In the genomic region with DNA sequence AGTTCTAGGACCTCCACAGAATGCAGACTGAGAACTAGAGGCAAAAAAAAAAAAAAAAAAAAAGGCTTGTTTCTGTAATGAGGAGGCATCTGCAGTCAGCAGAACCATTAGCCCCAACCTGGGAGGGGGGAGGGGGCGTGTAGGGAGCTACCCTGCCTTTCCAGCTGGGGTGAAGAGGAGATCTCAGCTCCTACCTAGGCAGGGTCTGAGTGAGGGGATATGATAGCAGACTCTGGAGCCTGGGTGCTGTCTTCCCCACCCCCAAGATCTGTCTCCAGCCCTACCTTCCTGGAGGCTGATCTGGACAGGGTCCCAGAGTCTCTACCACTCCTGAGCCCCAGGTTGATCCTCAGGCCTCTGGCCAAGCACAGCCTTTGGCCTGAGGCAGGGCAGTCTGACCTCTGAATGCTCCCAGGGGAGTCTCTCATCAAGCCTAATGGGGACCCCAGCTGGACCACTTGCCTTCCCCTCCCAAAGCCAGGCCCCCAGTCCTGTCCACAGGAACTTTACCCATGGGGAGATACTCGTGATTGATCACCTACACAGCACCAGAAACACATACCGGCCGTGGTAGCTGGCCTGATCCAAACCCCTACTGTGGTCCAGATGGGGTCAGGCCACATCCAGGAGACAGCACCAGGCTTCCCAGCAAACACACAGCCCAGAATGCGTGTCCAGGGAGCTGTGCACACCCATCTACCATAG, we compare ENCODE assay signal across 15 mouse cellular contexts. TPM values are rescaled to one million over a fixed set of nuclear protein-coding genes. Genes with fewer than 3 reads are reported as not detected.
DNase-seq lines count a peak whose midpoint lies in the region; ATAC-seq and TF ChIP-seq lines count a peak whose summit lies in the region.
"Had no signal": no experiment of that assay in that cellular context is flagged by ENCODE, and none has a peak within 500 bp of the region (broad histone marks: within the 10 kb centered on the region; RNA-seq: fewer than 3 reads in every experiment).

No protein-coding gene starts in this region.

- no peak overlapping the region for H3K4me3 ChIP-seq in ES-Bruce4 (ENCODE audit: low read depth, low read length)
- H3K4me3 ChIP-seq in forebrain, postnatal 0 days (ENCODE audit: low read depth, low read length), result no peak overlapping the region
- no peak overlapping the region for H3K4me3 ChIP-seq in midbrain, embryonic 11.5 days (ENCODE audit: low read depth, low read length)
- H3K4me3 ChIP-seq: intestine, embryonic 15.5 days; liver, embryonic 15.5 days; myocyte had no signal

- no peaks in the 10 kb centered on the region for H3K27me3 ChIP-seq in ES-Bruce4 (ENCODE audit: control insufficient read depth, insufficient read depth, low read length, poor library complexity, severe bottlenecking)
- H3K27me3 ChIP-seq in forebrain, postnatal 0 days (ENCODE audit: insufficient read depth, low read length), result no peaks in the 10 kb centered on the region
- H3K27me3 ChIP-seq in midbrain, embryonic 11.5 days (ENCODE audit: control insufficient read depth, insufficient read depth, low read length), result no peaks in the 10 kb centered on the region
- H3K27me3 ChIP-seq: intestine, embryonic 15.5 days had no signal

- TF ChIP-seq POLR2A in ES-Bruce4 (IDR thresholded peaks at IDR 0.05; ENCODE audit: insufficient read depth, low read length), result peak; percentile 40

- TF ChIP-seq CTCF in ES-Bruce4 (IDR thresholded peaks at IDR 0.05; ENCODE audit: low read depth, low read length), result no peak
- no peak for TF ChIP-seq CTCF in forebrain, postnatal 0 days (IDR thresholded peaks at IDR 0.05; ENCODE audit: low read depth)

- peaks cover 14% of the 10 kb centered on the region for H3K4me1 ChIP-seq in ES-Bruce4 (ENCODE audit: control insufficient read depth, insufficient read depth, low read length)
- peaks cover 8% of the 10 kb centered on the region for H3K4me1 ChIP-seq in forebrain, postnatal 0 days (ENCODE audit: insufficient read depth)
- peaks cover 55% of the 10 kb centered on the region for H3K4me1 ChIP-seq in midbrain, embryonic 11.5 days (ENCODE audit: control insufficient read depth, insufficient read depth, low read length)

- ATAC-seq in forebrain, postnatal 0 days, result no peak
- ATAC-seq in midbrain, embryonic 11.5 days (ENCODE audit: low FRiP score), result peak; percentile 12; the same call in 1 of the 2 replicates
- ATAC-seq in inflammation-experienced regulatory T-cells, adult 6 months, result no peak
- ATAC-seq: intestine, embryonic 15.5 days had no signal

- WGBS in forebrain, postnatal 0 days, result 24% methylated on average over 5 of the region's 5 CpGs
- 10% methylated on average over 5 of the region's 5 CpGs for WGBS in midbrain, embryonic 11.5 days

- no peak overlapping the region for H3K9ac ChIP-seq in ES-Bruce4 (ENCODE audit: low read depth, poor library complexity, severe bottlenecking)
- 0 out of 2 replicates have a peak overlapping the region, but pooled peaks have one; percentile 22 for H3K9ac ChIP-seq in forebrain, postnatal 0 days
- peak overlapping the region; percentile 60 for H3K9ac ChIP-seq in midbrain, embryonic 11.5 days (ENCODE audit: low read length)
- H3K9ac ChIP-seq: intestine, embryonic 15.5 days; liver, embryonic 15.5 days had no signal

- H3K27ac ChIP-seq in ES-Bruce4 (ENCODE audit: insufficient read depth, low read length), result no peak overlapping the region
- H3K27ac ChIP-seq in forebrain, postnatal 0 days (ENCODE audit: low read depth, low read length), result peak overlapping the region; percentile 80
- H3K27ac ChIP-seq in midbrain, embryonic 11.5 days (ENCODE audit: low read depth, low read length), result peak overlapping the region; percentile 99
- H3K27ac ChIP-seq: intestine, embryonic 15.5 days; liver, embryonic 15.5 days had no signal

- H3K4me2 ChIP-seq in forebrain, postnatal 0 days (ENCODE audit: low read depth), result no peak overlapping the region
- peak overlapping the region; percentile 26; the same call in 1 of the 2 replicates for H3K4me2 ChIP-seq in midbrain, embryonic 11.5 days
- H3K4me2 ChIP-seq: intestine, embryonic 15.5 days; liver, embryonic 15.5 days had no signal

- H3K9me3 ChIP-seq in ES-Bruce4 (replicated peaks; ENCODE audit: control insufficient read depth, insufficient read depth, low read length, poor library complexity, severe bottlenecking), result no peaks in the 10 kb centered on the region
- no peaks in the 10 kb centered on the region for H3K9me3 ChIP-seq in forebrain, postnatal 0 days (ENCODE audit: low read length)
- H3K9me3 ChIP-seq in midbrain, embryonic 11.5 days (ENCODE audit: control insufficient read depth, low read length), result no peaks in the 10 kb centered on the region
- H3K9me3 ChIP-seq: intestine, embryonic 15.5 days; liver, embryonic 15.5 days had no signal

- no peaks in the 10 kb centered on the region for H3K36me3 ChIP-seq in ES-Bruce4 (ENCODE audit: control insufficient read depth, insufficient read depth, low read length, poor library complexity, severe bottlenecking)
- H3K36me3 ChIP-seq in forebrain, postnatal 0 days (ENCODE audit: insufficient read depth), result no peaks in the 10 kb centered on the region
- 0 out of 2 replicates have a peak, but pooled peaks cover 4% of the 10 kb centered on the region for H3K36me3 ChIP-seq in midbrain, embryonic 11.5 days (ENCODE audit: control insufficient read depth, insufficient read depth, low read length)
- H3K36me3 ChIP-seq: intestine, embryonic 15.5 days; liver, embryonic 15.5 days had no signal

- intact Hi-C loops in left cerebral cortex, postnatal 36 days (cut with DNase I), result no loop called here

- DNase-seq in embryo, embryonic 11 days, result peak; percentile 73
- no peak for DNase-seq in forebrain, postnatal 0 days
- peak; percentile 92 for DNase-seq in midbrain, embryonic 11.5 days (ENCODE audit: low spot score, missing footprints)
- no peak for DNase-seq in left cerebral cortex, postnatal 36 days (ENCODE audit: low spot score in 2 of 2)
- DNase-seq in right cerebral cortex, adult 2 months (ENCODE audit: low spot score in 2 of 2), result no peak
- no peak for DNase-seq in gastrocnemius, postnatal 10 days
- DNase-seq: adrenal gland, adult 2 months; heart, adult 18-20 months; right cerebral cortex, postnatal 4 days; thymus, adult 2 months had no signal

- TF ChIP-seq EP300 in ES-Bruce4 (IDR thresholded peaks at IDR 0.05; ENCODE audit: insufficient read depth, low read depth, low read length), result no peak

RNA-seq across cellular contexts. Expression of a gene that starts 19.8 kb away (rescaled TPM):
- 5.7 and 7.1 TPM in 2 replicates for polyA plus RNA-seq in ES-Bruce4 (2011; ENCODE audit: insufficient read depth, insufficient read length, low read depth, missing spikeins)
- total RNA-seq in forebrain, postnatal 0 days (2014; rRNA removed), result 6.1 and 6.3 TPM in 2 replicates
- polyA plus RNA-seq in forebrain, postnatal 0 days (2015; fragmentation: Nextera tagmentation; extraction: Ambion mirVana), result 4.2 and 6.7 TPM in 2 replicates
- 5.2 and 6.4 TPM in 2 replicates for polyA plus RNA-seq in midbrain, embryonic 11.5 days (2014; fragmentation: Nextera tagmentation; extraction: Ambion mirVana)
- 1 to 10 TPM; 5.4 to 8.0 (median 5.8) TPM for polyA plus RNA-seq in inflammation-experienced regulatory T-cells, adult 6 months (2017; shearing (Covaris generic))
- total RNA-seq in left cerebral cortex, postnatal 36 days (2021), result 1 to 10 TPM; 2.5 to 4.2 TPM
- total RNA-seq in gastrocnemius, postnatal 10 days (2021), result 1 to 10 TPM; 6.6 to 8.1 TPM

RNA-seq across cellular contexts. Expression of a gene that starts 34.4 kb away (rescaled TPM):
- 8.6 and 8.9 TPM in 2 replicates for polyA plus RNA-seq in ES-Bruce4 (2011; ENCODE audit: insufficient read depth, insufficient read length, low read depth, missing spikeins)
- total RNA-seq in forebrain, postnatal 0 days (2014; rRNA removed), result 2.7 and 3.0 TPM in 2 replicates
- 2.6 and 4.2 TPM in 2 replicates for polyA plus RNA-seq in forebrain, postnatal 0 days (2015; fragmentation: Nextera tagmentation; extraction: Ambion mirVana)
- 115 and 145 TPM in 2 replicates for polyA plus RNA-seq in midbrain, embryonic 11.5 days (2014; fragmentation: Nextera tagmentation; extraction: Ambion mirVana)
- not detected for polyA plus RNA-seq in inflammation-experienced regulatory T-cells, adult 6 months (2017; shearing (Covaris generic))
- 1 to 10 TPM; 2.0 to 2.3 TPM for total RNA-seq in left cerebral cortex, postnatal 36 days (2021)
- under 1 TPM; 0.59 to 0.65 TPM for total RNA-seq in gastrocnemius, postnatal 10 days (2021)
- polyA plus RNA-seq: myocyte had no signal

Comparison
In these comparisons a context has a peak if more than half of its experiments do, and no peak if none do; other contexts are left out.
1. DNase-seq: peak in embryo, embryonic 11 days (single experiment) and midbrain, embryonic 11.5 days (single experiment); none in forebrain, postnatal 0 days (single experiment), left cerebral cortex, postnatal 36 days (0 of 2), right cerebral cortex, adult 2 months (0 of 2) and gastrocnemius, postnatal 10 days (single experiment).
2. RNA of a gene that starts 34.4 kb away (polyA plus RNA-seq): 115 to 145 TPM in midbrain, embryonic 11.5 days; 8.6 to 8.9 TPM in ES-Bruce4, 2.6 to 4.2 TPM in forebrain, postnatal 0 days and not detected in inflammation-experienced regulatory T-cells, adult 6 months; every median in the first group is over 10 times any median in the second.